Mouse (Mus musculus): ENCODE measurements around the gene Mrps34.

Mrps34 gene

GRCm38 (mm10) chr17:24881738-24882440 lies 13.0 kb upstream of the Mrps34 start:
- DNase-seq (ENCODE audit: low spot score), result peak; percentile 13

- no peak for DNase-seq (ENCODE audit: low spot score)
Observed at GRCm38 (mm10) chr17:24884391-24884790, 10.5 kb upstream of the Mrps34 start.

DNA sequence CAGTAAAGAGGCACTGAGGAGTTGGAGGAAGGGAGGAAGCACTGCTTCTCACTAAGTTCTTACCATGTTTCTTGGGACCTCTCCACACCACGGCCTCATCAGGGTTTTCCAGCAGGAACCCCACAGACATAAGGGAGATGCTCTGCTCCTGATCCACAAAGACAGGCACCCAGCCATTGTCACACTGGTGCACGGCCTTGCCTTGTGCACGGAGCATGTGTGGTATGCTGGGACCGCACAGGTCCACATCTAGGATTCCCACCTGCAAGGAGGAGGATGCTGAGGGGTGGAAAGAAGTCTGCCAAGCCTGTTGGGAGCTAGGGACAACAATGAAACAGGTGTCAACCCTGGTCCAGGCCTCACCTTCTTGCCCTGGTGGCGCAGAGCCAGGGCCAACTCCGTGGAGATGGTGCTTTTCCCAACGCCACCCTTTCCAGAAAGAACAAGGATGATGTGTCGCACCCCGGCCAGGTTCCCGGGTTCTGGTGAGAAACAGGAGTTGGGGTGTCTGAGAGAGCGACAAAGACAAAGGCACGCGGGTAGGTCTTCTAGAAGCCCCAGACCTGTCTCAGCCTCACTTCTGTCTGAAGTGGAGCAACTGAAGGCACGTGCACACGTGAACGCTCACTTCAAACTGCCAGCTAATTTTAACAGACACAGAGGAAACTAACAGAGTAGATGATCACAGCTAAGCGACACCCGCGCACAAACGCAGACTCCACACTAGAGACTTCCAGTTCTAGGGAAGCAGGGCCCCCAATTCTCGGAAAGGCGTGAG lies 9.4 kb upstream of the Mrps34 start:
- DNase-seq (ENCODE audit: low spot score), result peak; percentile 17

GRCm38 (mm10) chr17:24886134-24886931 lies 8.6 kb upstream of the Mrps34 start, which contains the start of the genes Nubp2 and Spsb3:
Gene Nubp2, minus strand, starts transcription at chr17:24886349.
Gene Spsb3, plus strand, starts transcription at chr17:24886643.
- peak; percentile 99 for DNase-seq (ENCODE audit: low spot score)

- DNase-seq (ENCODE audit: low spot score), result no peak
Observed at GRCm38 (mm10) chr17:24886932-24887271, 8.0 kb upstream of the Mrps34 start.

GRCm38 (mm10) chr17:24887291-24888080 lies 7.4 kb upstream of the Mrps34 start:
- peak; percentile 24 for DNase-seq (ENCODE audit: low spot score)

- no peak for DNase-seq (ENCODE audit: low spot score)
Observed at GRCm38 (mm10) chr17:24888862-24889261, 6.1 kb upstream of the Mrps34 start.

DNA sequence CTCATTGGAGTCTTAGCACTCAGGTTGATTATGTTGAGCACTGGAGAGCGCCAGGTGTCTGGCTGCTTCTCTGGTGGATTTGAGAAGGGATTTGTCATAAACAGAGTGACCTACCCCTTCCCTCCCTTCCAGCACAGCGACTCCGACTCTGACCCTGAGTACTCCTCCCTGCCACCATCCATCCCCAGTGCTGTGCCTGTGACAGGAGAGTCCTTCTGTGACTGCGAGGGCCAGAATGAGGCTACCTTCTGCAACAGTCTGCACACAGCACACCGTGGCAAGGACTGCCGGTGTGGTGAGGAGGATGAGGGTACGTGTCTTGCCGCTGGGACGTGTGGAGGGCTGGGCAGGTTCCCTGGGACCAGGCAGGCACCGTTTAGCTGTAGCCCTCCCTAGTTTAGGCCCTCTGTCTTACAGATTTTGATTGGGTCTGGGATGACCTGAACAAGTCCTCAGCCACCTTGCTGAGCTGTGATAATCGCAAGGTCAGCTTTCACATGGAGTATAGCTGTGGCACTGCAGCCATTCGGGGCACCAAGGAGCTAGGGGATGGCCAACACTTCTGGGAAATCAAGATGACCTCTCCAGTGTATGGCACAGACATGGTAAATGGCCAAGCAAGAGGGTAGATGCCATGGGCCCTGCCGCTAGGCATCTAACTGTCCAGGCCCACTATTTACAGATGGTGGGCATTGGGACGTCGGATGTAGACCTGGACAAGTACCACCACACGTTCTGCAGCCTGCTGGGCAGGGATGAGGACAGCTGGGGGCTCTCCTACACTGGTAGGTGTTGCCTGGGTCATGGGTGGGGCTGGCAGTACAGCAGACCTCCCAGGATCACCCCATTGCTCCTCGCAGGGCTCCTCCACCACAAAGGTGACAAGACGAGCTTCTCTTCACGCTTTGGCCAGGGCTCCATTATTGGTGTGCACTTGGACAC lies 4.5 kb upstream of the Mrps34 start:
- peak; percentile 7 for DNase-seq (ENCODE audit: low spot score)

GRCm38 (mm10) chr17:24891321-24891720 lies 3.6 kb upstream of the Mrps34 start:
- peak; percentile 17 for DNase-seq (ENCODE audit: low spot score)

DNA sequence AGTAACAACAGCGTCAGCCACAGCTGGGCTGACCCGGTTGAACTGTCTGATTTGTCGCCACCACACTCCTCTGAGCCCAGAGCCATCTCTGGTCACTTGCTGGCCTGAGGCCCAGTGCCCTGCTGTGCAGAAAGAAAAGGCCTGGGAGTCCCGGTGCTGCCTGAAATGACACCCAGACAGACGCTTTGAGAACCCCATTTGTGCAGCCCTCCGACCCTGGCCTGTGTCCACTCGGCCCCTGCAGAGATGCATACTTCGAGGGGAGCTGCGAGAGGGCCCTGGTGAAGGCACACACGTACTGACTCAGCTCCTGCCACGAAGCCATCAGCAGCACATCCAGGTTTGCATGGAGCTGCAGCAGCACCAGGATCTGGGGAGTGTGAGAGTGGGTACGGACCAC lies 2.1 kb upstream of the Mrps34 start:
- peak; percentile 5 for DNase-seq (ENCODE audit: low spot score)

DNA sequence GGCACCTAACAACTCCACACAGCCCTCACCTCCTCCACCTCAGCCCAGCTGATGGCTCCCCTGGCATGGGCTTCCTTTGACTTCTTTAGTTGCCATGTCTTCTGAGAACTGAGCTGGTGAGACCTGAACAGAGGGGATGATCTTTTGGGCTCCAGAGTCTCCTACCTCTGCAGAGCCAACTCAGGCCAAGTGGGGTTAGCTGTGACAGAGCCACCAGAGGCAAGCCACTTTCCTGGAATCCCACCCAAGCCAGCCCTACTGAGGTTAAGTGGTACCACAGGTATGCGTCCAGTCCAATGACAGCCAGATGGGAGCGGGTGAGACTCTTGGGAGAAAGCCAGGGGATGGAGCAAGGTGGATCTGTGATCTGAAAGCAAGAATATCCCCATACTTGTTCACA lies 1.6 kb upstream of the Mrps34 start:
- DNase-seq (ENCODE audit: low spot score), result peak; percentile 6

DNA sequence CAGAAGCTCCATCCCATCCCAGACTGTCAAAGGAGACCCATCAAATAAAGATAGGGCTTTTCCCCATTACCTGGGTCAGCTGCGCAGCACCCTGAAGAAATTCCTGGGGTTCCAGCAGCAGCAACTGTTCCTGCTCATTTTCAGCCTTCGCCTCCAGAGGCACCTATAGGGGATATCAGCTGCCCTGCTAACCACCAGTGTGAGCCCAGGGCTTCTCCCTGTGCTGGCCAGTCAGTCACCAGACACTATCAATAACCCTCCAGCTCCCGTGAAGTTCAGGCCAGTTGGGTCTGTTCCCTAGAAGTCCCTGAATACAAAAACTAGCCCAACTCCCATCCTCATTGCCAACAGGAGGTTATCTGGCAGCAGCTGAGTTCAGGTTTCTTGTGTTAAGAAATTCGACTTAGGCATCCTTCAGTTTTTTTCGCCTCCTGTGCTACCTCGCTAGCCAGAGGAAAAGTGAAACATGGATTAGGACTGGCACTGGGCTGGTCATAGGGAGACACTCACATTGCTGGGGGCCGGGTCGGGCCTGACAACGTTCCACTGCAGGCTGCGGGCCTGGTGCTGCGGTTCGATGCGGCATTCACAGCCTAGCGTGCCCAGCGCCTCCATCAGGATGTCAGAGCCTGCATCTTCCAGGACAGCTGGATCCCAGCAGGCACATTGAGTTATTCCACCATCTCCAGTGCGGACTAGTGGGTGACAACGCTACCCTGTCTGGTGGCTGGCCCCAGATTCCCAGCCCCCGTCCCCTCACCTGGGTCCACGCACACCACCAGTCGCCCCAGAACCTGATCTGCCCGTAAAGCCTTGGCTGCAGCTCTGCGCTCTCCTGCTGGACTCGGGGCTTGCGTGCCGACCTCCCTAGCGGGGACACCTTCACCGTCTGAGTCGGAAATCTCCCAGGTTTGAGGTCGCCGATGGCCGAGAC lies 588 bp upstream of the Mrps34 start:
- peak; percentile 24 for DNase-seq (ENCODE audit: low spot score)

- no peak for DNase-seq (ENCODE audit: low spot score)
Observed at GRCm38 (mm10) chr17:24895571-24896240, 790 bp downstream of the Mrps34 start.

DNA sequence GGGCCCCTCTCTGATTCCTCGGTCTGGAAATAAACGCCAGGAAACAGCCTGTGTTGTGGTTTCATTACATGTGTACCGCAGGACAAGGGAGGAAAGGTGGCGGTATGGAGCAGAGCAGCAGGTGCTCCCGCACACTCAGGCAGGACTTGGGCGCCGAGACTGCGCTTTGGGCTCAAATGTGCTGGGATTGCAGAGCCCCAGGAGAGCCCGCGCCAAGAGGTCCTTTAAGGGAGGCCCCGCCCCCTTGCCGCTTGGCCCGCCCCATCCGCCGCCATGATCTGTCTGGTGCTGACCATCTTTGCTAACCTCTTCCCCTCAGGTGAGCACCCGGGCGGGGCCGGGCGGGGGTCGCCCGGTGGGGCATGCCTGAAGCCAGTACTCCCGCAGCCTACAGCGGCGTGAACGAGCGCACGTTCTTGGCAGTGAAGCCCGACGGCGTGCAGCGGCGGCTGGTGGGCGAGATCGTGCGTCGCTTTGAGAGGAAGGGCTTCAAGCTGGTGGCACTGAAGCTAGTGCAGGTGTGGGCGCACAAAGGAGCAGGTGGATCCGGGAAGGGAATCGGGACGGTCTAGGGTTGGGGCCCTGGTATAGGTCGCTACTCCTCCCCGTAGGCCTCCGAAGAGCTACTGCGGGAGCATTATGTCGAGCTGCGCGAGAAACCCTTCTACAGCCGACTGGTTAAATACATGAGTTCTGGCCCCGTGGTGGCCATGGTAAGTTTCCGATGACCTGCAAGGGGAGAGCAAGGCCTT lies 1.5 kb downstream of the Mrps34 start, which contains the start of gene Nme3:
Nme3 (plus strand) TSS at position 260 of the 752 bp plus-strand sequence.
- peak; percentile 73 for DNase-seq (ENCODE audit: low spot score)

GRCm38 (mm10) chr17:24896993-24897269 lies 2.0 kb downstream of the Mrps34 start:
- DNase-seq (ENCODE audit: low spot score), result peak; percentile 26

DNA sequence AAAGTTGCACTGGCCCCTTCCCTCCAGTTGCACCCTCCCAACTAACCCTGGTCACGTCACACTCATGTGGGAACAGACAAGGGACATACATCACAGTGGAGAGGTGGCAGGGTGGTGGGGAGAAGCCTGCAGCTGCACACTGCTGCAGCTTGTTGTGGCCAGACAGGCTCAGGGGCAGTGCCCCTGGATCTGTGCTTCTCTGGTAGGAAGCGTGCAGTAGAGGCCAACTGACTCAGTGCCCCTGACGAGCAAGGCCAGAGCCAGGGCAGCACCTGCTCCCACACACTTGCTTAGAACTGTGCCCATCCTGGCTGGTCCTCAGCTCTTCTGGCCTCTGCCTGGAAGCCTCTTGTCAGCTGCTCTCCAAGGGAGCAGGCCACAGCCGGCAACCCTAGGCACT lies 2.7 kb downstream of the Mrps34 start:
- no peak for DNase-seq (ENCODE audit: low spot score)

- no peak for DNase-seq (ENCODE audit: low spot score)
Observed at GRCm38 (mm10) chr17:24898041-24898854, 3.3 kb downstream of the Mrps34 start.
